Mouse (Mus musculus) 3T3-L1 (cell line): ENCODE measurements around the gene Zfp143.
"Not testable (repeated sequence)": the region's sequence is repeated elsewhere in the genome, so short reads cannot be mapped to it uniquely, and the experiment has no call there.

Experiments used
- DNase-seq: peaks from one replicate; pipeline ENCODE4 v3.0.0-alpha.2; 2015; ENCODE audit warnings: low read depth, low spot score

The Zfp143 gene

DNA sequence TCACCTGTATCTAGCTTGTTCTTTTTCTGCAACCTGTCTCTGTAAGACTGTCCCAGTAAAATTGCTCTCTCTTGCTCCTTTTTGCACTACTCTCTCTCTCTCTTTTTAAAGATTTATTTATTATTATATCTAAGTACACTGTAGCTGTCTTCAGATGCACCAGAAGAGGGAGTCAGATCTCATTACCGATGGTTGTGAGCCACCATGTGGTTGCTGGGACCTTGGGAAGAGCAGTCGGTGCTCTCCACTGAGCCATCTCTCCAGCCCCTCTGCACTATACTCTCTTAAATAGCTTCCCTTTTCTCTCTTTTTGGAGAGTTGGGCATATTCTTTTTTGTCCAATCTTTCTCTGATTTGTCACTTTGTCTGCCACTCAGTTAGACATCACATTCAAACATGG lies 71.3 kb downstream of the Zfp143 start:
- DNase-seq, result not testable (repeated sequence)

- DNase-seq, result no peak
These were observed 73.0 kb downstream of the Zfp143 start for GRCm38 (mm10) chr7:110133988-110134387.

DNA sequence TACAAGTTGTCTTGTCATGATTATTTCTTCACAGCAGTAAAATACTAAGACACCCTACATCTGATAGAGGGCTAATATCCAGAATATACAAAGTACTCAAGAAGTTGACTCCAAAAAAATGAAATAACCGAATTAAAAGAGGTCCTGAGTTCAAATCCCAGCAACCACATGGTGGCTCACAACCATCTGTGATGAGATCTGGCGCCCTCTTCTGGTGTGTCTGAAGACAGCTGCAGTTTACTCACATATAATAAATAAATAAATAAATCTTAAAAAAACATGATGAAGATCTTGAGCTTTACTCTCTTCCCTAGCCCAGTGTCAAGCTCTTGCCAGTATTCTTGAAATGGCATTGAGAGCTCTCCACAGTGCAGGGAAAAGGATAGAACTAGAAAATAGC lies 77.5 kb downstream of the Zfp143 start:
- DNase-seq, result no peak

DNA sequence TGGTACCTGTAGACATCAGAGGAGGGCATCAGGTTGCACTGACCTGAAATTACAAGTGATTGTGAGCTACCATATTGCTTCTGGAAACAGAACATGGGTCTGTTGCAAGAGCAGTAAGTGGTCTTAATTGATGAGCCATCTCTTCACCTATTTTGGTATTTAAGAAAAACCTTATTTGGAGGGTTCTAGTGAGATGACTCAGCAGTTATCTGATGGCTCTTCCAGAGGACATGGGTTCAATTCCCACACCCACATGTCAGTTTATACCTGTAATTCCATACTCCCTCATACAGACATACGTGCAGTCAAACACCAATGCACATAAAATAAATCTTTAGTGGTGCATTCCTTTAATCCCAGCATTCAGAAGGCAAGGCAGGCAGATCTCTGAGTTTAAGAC lies 82.8 kb downstream of the Zfp143 start:
- DNase-seq, result no peak
